Mouse (Mus musculus): ENCODE results near the gene Sec14l1. TPM values are rescaled to one million over a fixed set of nuclear protein-coding genes. Genes with fewer than 3 reads are reported as not detected.
"Not testable (repeated sequence)": the region's sequence is repeated elsewhere in the genome, so short reads cannot be mapped to it uniquely, and the experiment has no call there.

Sec14l1 gene
- polyA plus RNA-seq, 1 experiment = 49.1 TPM

GRCm38 (mm10) chr11:117081165-117082064 is 33.6 kb upstream of the Sec14l1 start:
- peak; percentile 93 for DNase-seq
- H3K27me3 ChIP-seq (replicated peaks; ENCODE audit: control insufficient read depth, insufficient read depth, low read length) = no peaks in the 10 kb centered on the region
- no peaks in the 10 kb centered on the region for H3K36me3 ChIP-seq (ENCODE audit: control insufficient read depth, insufficient read depth, low read length)
- TF ChIP-seq CTCF (conservative IDR thresholded peaks at IDR 0.05; ENCODE audit: insufficient read depth, insufficient read length, low read depth, low read length) (peak; percentile 72), POLR2A (IDR thresholded peaks at IDR 0.05; ENCODE audit: low read depth, low read length) (no peak)
- H3K27ac ChIP-seq (ENCODE audit: insufficient read depth, low read depth, low read length) = peak overlapping the region; percentile 91
- WGBS = 18% methylated on average over 16 of the region's 16 CpGs
- H3K4me1 ChIP-seq (ENCODE audit: control insufficient read depth, insufficient read depth, low read length) = peaks cover 27% of the 10 kb centered on the region
- H3K4me3 ChIP-seq (ENCODE audit: insufficient read depth, low read depth, low read length) = no peak overlapping the region

GRCm38 (mm10) chr11:117082353-117082934 is 32.5 kb upstream of the Sec14l1 start:
- H3K27me3 ChIP-seq (replicated peaks; ENCODE audit: control insufficient read depth, insufficient read depth, low read length) = no peaks in the 10 kb centered on the region
- H3K36me3 ChIP-seq (ENCODE audit: control insufficient read depth, insufficient read depth, low read length) = no peaks in the 10 kb centered on the region
- TF ChIP-seq POLR2A (IDR thresholded peaks at IDR 0.05; ENCODE audit: low read depth, low read length) (no peak), CTCF (conservative IDR thresholded peaks at IDR 0.05; ENCODE audit: insufficient read depth, insufficient read length, low read depth, low read length) (no peak)
- H3K4me3 ChIP-seq (ENCODE audit: insufficient read depth, low read depth, low read length) = no peak overlapping the region
- peaks cover 27% of the 10 kb centered on the region for H3K4me1 ChIP-seq (ENCODE audit: control insufficient read depth, insufficient read depth, low read length)
- WGBS = 55% methylated on average over 11 of the region's 11 CpGs
- peak overlapping the region; percentile 91 for H3K27ac ChIP-seq (ENCODE audit: insufficient read depth, low read depth, low read length)
- peak; percentile 66 for DNase-seq

GRCm38 (mm10) chr11:117083052-117083881 is 31.7 kb upstream of the Sec14l1 start:
- peak overlapping the region; percentile 91 for H3K27ac ChIP-seq (ENCODE audit: insufficient read depth, low read depth, low read length)
- no peaks in the 10 kb centered on the region for H3K27me3 ChIP-seq (replicated peaks; ENCODE audit: control insufficient read depth, insufficient read depth, low read length)
- 50% methylated on average over 19 of the region's 19 CpGs for WGBS
- peak; percentile 87 for DNase-seq
- TF ChIP-seq POLR2A (IDR thresholded peaks at IDR 0.05; ENCODE audit: low read depth, low read length) = no peak
- TF ChIP-seq CTCF (conservative IDR thresholded peaks at IDR 0.05; ENCODE audit: insufficient read depth, insufficient read length, low read depth, low read length) = no peak
- H3K4me3 ChIP-seq (ENCODE audit: insufficient read depth, low read depth, low read length) = no peak overlapping the region
- no peaks in the 10 kb centered on the region for H3K36me3 ChIP-seq (ENCODE audit: control insufficient read depth, insufficient read depth, low read length)
- peaks cover 27% of the 10 kb centered on the region for H3K4me1 ChIP-seq (ENCODE audit: control insufficient read depth, insufficient read depth, low read length)

GRCm38 (mm10) chr11:117083882-117084260 is 31.1 kb upstream of the Sec14l1 start:
- not testable (repeated sequence) for H3K4me3 ChIP-seq (ENCODE audit: insufficient read depth, low read depth, low read length); H3K36me3 ChIP-seq (ENCODE audit: control insufficient read depth, insufficient read depth, low read length); H3K27me3 ChIP-seq (replicated peaks; ENCODE audit: control insufficient read depth, insufficient read depth, low read length); DNase-seq
- WGBS = 71% methylated on average over 3 of the region's 3 CpGs
- peak overlapping the region; percentile 91 for H3K27ac ChIP-seq (ENCODE audit: insufficient read depth, low read depth, low read length)
- peaks cover 28% of the 10 kb centered on the region for H3K4me1 ChIP-seq (ENCODE audit: control insufficient read depth, insufficient read depth, low read length)

GRCm38 (mm10) chr11:117086215-117086614 is 28.8 kb upstream of the Sec14l1 start:
- no peak for DNase-seq
- 81% methylated on average over 10 of the region's 10 CpGs for WGBS
- Histone ChIP-seq H3K36me3 (ENCODE audit: control insufficient read depth, insufficient read depth, low read length) (no peaks in the 10 kb centered on the region), H3K27ac (ENCODE audit: insufficient read depth, low read depth, low read length) (no peak overlapping the region), H3K4me1 (ENCODE audit: control insufficient read depth, insufficient read depth, low read length) (peaks cover 23% of the 10 kb centered on the region), H3K4me3 (ENCODE audit: insufficient read depth, low read depth, low read length) (no peak overlapping the region), H3K27me3 (replicated peaks; ENCODE audit: control insufficient read depth, insufficient read depth, low read length) (no peaks in the 10 kb centered on the region)
- TF ChIP-seq POLR2A (IDR thresholded peaks at IDR 0.05; ENCODE audit: low read depth, low read length) (no peak), CTCF (conservative IDR thresholded peaks at IDR 0.05; ENCODE audit: insufficient read depth, insufficient read length, low read depth, low read length) (no peak)

- H3K4me1 ChIP-seq (ENCODE audit: control insufficient read depth, insufficient read depth, low read length) = peaks cover 17% of the 10 kb centered on the region
- peak overlapping the region; percentile 28; the same call in 1 of the 2 replicates for H3K27ac ChIP-seq (ENCODE audit: insufficient read depth, low read depth, low read length)
- H3K4me3 ChIP-seq (ENCODE audit: insufficient read depth, low read depth, low read length) = no peak overlapping the region
- no peaks in the 10 kb centered on the region for H3K36me3 ChIP-seq (ENCODE audit: control insufficient read depth, insufficient read depth, low read length)
- DNase-seq = peak; percentile 42
- TF ChIP-seq POLR2A (IDR thresholded peaks at IDR 0.05; ENCODE audit: low read depth, low read length) = no peak
- 66% methylated on average over 9 of the region's 9 CpGs for WGBS
- H3K27me3 ChIP-seq (replicated peaks; ENCODE audit: control insufficient read depth, insufficient read depth, low read length) = no peaks in the 10 kb centered on the region
These were observed 27.8 kb upstream of the Sec14l1 start for GRCm38 (mm10) chr11:117087036-117087799.

Data from kidney, adult 2 months (tissue).